Mouse (Mus musculus): ENCODE results near the gene Ess2.

DNA sequence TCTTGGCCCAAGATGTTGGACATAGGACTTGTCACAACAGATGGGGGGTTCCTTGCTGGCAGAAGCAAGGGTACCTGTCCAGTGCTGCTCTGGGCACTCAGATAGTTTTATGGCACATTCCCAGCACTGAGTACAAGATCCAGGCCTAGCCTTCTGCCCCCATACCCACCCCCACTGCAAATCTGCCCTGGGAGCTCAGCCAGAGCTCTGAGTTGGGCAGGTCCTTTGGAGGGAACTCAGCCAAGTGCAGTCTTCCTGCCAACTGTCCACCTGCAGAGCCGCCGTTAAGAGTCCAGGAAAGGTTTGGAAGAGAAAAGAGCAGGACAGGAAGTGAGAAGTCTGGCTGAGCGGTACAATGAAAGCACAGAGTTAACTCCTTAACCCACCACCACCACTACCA, 18.5 kb downstream of the Ess2 start:
- TF ChIP-seq CTCF (conservative IDR thresholded peaks at IDR 0.05 in 1 of 2, IDR thresholded peaks at IDR 0.05 in 1 of 2; ENCODE audit: low read depth in 2 of 2, low read length in 2 of 2) (no peak), NRF1 (IDR thresholded peaks at IDR 0.05; ENCODE audit: low read depth, low read length) (no peak), NELFE (IDR thresholded peaks at IDR 0.05; ENCODE audit: low read depth, low read length) (no peak), MXI1 (IDR thresholded peaks at IDR 0.05; ENCODE audit: low read depth, low read length) (no peak), POLR2A (IDR thresholded peaks at IDR 0.05; ENCODE audit: low read depth, low read length) (no peak), EP300 (IDR thresholded peaks at IDR 0.05; ENCODE audit: low read length) (no peak), GABPA (IDR thresholded peaks at IDR 0.05; ENCODE audit: insufficient replicate concordance, low read depth, low read length) (no peak), USF1 (IDR thresholded peaks at IDR 0.05; ENCODE audit: low read depth, low read length) (no peak)

Data from CH12.LX (cell line).